Mouse (Mus musculus): ENCODE data around the gene Olfr705.
"Not testable (repeated sequence)": the region's sequence is repeated elsewhere in the genome, so short reads cannot be mapped to it uniquely, and the experiment has no call there.

Gene Olfr705

GRCm38 (mm10) chr7:106876791-106877190, at the start of gene Olfr705:
Olfr705 (minus strand) TSS chr7:106876891.
- Histone ChIP-seq H3K27me3 (ENCODE audit: insufficient read depth, low read length) (no peaks in the 10 kb centered on the region; the same call in 1 of the 2 replicates), H3K36me3 (ENCODE audit: insufficient read depth, low read length) (no peaks in the 10 kb centered on the region), H3K4me3 (replicated peaks; ENCODE audit: low read length) (no peak within 1 kb of the TSS), H3K9me3 (ENCODE audit: low read length) (no peaks in the 10 kb centered on the region; the same call in 1 of the 2 replicates), H3K4me1 (replicated peaks; ENCODE audit: low read depth, low read length) (no peaks in the 10 kb centered on the region)
- TF ChIP-seq NANOG (IDR thresholded peaks at IDR 0.05; ENCODE audit: borderline replicate concordance, low read length), result no peak
- TF ChIP-seq CTCF (conservative IDR thresholded peaks at IDR 0.05; ENCODE audit: low read length), result no peak
- TF ChIP-seq POU5F1 (IDR thresholded peaks at IDR 0.05; ENCODE audit: borderline replicate concordance, low read length), result no peak

- H3K36me3 ChIP-seq (ENCODE audit: insufficient read depth, low read length); H3K4me3 ChIP-seq (replicated peaks; ENCODE audit: low read length); H3K4me1 ChIP-seq (replicated peaks; ENCODE audit: low read depth, low read length); H3K9me3 ChIP-seq (ENCODE audit: low read length); H3K27me3 ChIP-seq (ENCODE audit: insufficient read depth, low read length): not testable (repeated sequence)
These were observed 44.3 kb upstream of the Olfr705 start for GRCm38 (mm10) chr7:106920961-106921360.

GRCm38 (mm10) chr7:106907676-106908075, 31.0 kb upstream of the Olfr705 start, which contains the start of gene Olfr1532-ps1:
Olfr1532-ps1 (plus strand) TSS chr7:106908001.
- Histone ChIP-seq H3K27me3 (ENCODE audit: insufficient read depth, low read length) (no peaks in the 10 kb centered on the region), H3K4me3 (replicated peaks; ENCODE audit: low read length) (no peak within 1 kb of the TSS), H3K9me3 (ENCODE audit: low read length) (no peaks in the 10 kb centered on the region), H3K36me3 (ENCODE audit: insufficient read depth, low read length) (no peaks in the 10 kb centered on the region), H3K4me1 (replicated peaks; ENCODE audit: low read depth, low read length) (no peaks in the 10 kb centered on the region)
- TF ChIP-seq POU5F1 (IDR thresholded peaks at IDR 0.05; ENCODE audit: borderline replicate concordance, low read length) (no peak), CTCF (conservative IDR thresholded peaks at IDR 0.05; ENCODE audit: low read length) (no peak), NANOG (IDR thresholded peaks at IDR 0.05; ENCODE audit: borderline replicate concordance, low read length) (no peak)

- not testable (repeated sequence) for H3K27me3 ChIP-seq (ENCODE audit: insufficient read depth, low read length); H3K9me3 ChIP-seq (ENCODE audit: low read length); H3K36me3 ChIP-seq (ENCODE audit: insufficient read depth, low read length); H3K4me3 ChIP-seq (replicated peaks; ENCODE audit: low read length); H3K4me1 ChIP-seq (replicated peaks; ENCODE audit: low read depth, low read length)
These were observed 24.4 kb upstream of the Olfr705 start, which contains the start of gene Olfr707 for GRCm38 (mm10) chr7:106901141-106901540. Olfr707 (minus strand) TSS chr7:106901241.

- Histone ChIP-seq H3K4me3 (replicated peaks; ENCODE audit: low read length) (no peak within 1 kb of the TSS), H3K4me1 (replicated peaks; ENCODE audit: low read depth, low read length) (no peaks in the 10 kb centered on the region), H3K9me3 (ENCODE audit: low read length) (no peaks in the 10 kb centered on the region), H3K36me3 (ENCODE audit: insufficient read depth, low read length) (no peaks in the 10 kb centered on the region), H3K27me3 (ENCODE audit: insufficient read depth, low read length) (no peaks in the 10 kb centered on the region)
- TF ChIP-seq NANOG (IDR thresholded peaks at IDR 0.05; ENCODE audit: borderline replicate concordance, low read length) (no peak), CTCF (conservative IDR thresholded peaks at IDR 0.05; ENCODE audit: low read length) (no peak), POU5F1 (IDR thresholded peaks at IDR 0.05; ENCODE audit: borderline replicate concordance, low read length) (no peak)
These were observed 11.4 kb upstream of the Olfr705 start, which contains the start of gene Olfr706 for GRCm38 (mm10) chr7:106888062-106888461. Olfr706 (minus strand) TSS chr7:106888162.

- Histone ChIP-seq H3K9me3 (ENCODE audit: low read length) (no peaks in the 10 kb centered on the region), H3K4me1 (replicated peaks; ENCODE audit: low read depth, low read length) (no peaks in the 10 kb centered on the region), H3K4me3 (replicated peaks; ENCODE audit: low read length) (no peak within 1 kb of the TSS), H3K27me3 (ENCODE audit: insufficient read depth, low read length) (no peaks in the 10 kb centered on the region), H3K36me3 (ENCODE audit: insufficient read depth, low read length) (no peaks in the 10 kb centered on the region)
- no peak for TF ChIP-seq POU5F1 (IDR thresholded peaks at IDR 0.05; ENCODE audit: borderline replicate concordance, low read length)
- no peak for TF ChIP-seq CTCF (conservative IDR thresholded peaks at IDR 0.05; ENCODE audit: low read length)
- TF ChIP-seq NANOG (IDR thresholded peaks at IDR 0.05; ENCODE audit: borderline replicate concordance, low read length), result no peak
These were observed 13.8 kb downstream of the Olfr705 start, which contains the start of gene Olfr704 for GRCm38 (mm10) chr7:106862885-106863284. Olfr704 (plus strand) TSS chr7:106863185.

DNA sequence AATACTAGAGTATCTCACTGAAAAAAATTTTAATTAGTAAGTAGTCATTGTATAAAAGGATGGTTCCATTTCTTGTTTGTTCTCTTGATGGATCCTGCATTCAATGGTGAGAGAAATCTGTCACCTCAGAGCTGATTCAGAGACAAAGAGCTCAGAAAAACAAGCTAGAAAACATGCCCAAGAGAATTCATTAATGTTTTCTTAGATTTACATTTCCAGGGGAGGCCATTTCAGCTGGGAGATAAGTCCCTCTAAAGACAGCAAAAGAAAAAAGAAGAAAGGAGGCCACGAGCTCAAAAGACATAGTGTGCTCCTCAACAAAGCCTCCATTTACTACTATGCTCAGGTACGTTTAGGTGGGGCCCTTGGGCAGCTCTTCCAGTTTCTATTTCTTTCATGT, 33.6 kb downstream of the Olfr705 start, which contains the start of gene Olfr703:
Gene Olfr703, plus strand, starts transcription at position 301 of the 400 bp plus-strand sequence.
- no peak within 1 kb of the TSS for H3K4me3 ChIP-seq (replicated peaks; ENCODE audit: low read length)
- no peak for TF ChIP-seq NANOG (IDR thresholded peaks at IDR 0.05; ENCODE audit: borderline replicate concordance, low read length)
- no peak for TF ChIP-seq CTCF (conservative IDR thresholded peaks at IDR 0.05; ENCODE audit: low read length)
- TF ChIP-seq POU5F1 (IDR thresholded peaks at IDR 0.05; ENCODE audit: borderline replicate concordance, low read length), result no peak
- no peaks in the 10 kb centered on the region for H3K4me1 ChIP-seq (replicated peaks; ENCODE audit: low read depth, low read length)
- H3K36me3 ChIP-seq (ENCODE audit: insufficient read depth, low read length), result no peaks in the 10 kb centered on the region
- H3K27me3 ChIP-seq (ENCODE audit: insufficient read depth, low read length), result no peaks in the 10 kb centered on the region
- H3K9me3 ChIP-seq (ENCODE audit: low read length), result peaks cover 6% of the 10 kb centered on the region; the same call in 1 of the 2 replicates

DNA sequence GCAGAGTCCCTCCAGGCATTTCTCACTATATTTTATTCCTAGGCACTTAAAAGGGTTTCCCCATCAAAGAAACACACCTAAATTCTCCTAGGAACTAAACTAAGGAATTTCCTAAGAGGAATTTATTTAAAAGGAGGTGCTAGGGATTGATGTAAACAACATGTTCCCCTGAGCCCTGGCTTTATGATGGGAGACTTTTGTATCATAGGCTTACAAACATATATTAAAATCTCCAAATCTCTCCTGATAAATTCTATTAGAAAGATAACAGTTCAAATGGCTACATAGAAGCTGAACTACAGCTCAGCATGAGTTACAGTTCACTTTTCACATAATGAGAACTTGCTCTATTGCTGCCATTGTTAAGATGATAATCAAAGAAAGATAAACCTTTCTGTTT, 42.9 kb downstream of the Olfr705 start, which contains the start of gene Olfr702:
Gene Olfr702, minus strand, starts transcription at position 101 of the 400 bp plus-strand sequence.
- no peak for TF ChIP-seq NANOG (IDR thresholded peaks at IDR 0.05; ENCODE audit: borderline replicate concordance, low read length)
- TF ChIP-seq POU5F1 (IDR thresholded peaks at IDR 0.05; ENCODE audit: borderline replicate concordance, low read length), result no peak
- no peak for TF ChIP-seq CTCF (conservative IDR thresholded peaks at IDR 0.05; ENCODE audit: low read length)
- Histone ChIP-seq H3K9me3 (ENCODE audit: low read length) (no peaks in the 10 kb centered on the region), H3K27me3 (ENCODE audit: insufficient read depth, low read length) (no peaks in the 10 kb centered on the region), H3K36me3 (ENCODE audit: insufficient read depth, low read length) (no peaks in the 10 kb centered on the region), H3K4me1 (replicated peaks; ENCODE audit: low read depth, low read length) (no peaks in the 10 kb centered on the region), H3K4me3 (replicated peaks; ENCODE audit: low read length) (no peak within 1 kb of the TSS)
